Mouse (Mus musculus) stomach, embryonic 16.5 days (tissue): ENCODE measurements around the gene Dab2ip. TPM values are rescaled to one million over a fixed set of nuclear protein-coding genes. Genes with fewer than 3 reads are reported as not detected.

Experiments used
- ATAC-seq: fragments of 200-750 bp; cut with Nextera tagmentation; 2 replicates; pipeline ENCODE4 v1.8.0; 2017; ENCODE audit warnings: moderate number of reproducible peaks, moderate TSS enrichment; ENCODE audit not compliant: insufficient read depth, low FRiP score
- H3K27ac ChIP-seq: fragments of 300-500 bp; sonication (generic); 2 replicates; pipeline ENCODE4 v1.5.1; 2014; ENCODE audit warnings: low read length
- H3K27me3 ChIP-seq: fragments of 300-500 bp; sonication (generic); 2 replicates; pipeline ENCODE4 v1.6.1; 2014; ENCODE audit warnings: low read length, control low read depth, mixed read lengths; ENCODE audit not compliant: control insufficient read depth, insufficient read depth
- H3K36me3 ChIP-seq: fragments of 300-500 bp; sonication (generic); 2 replicates; pipeline ENCODE4 v1.6.1; 2014; ENCODE audit warnings: low read length; ENCODE audit not compliant: control insufficient read depth, insufficient read depth
- H3K4me1 ChIP-seq: fragments of 300-500 bp; sonication (generic); 2 replicates; pipeline ENCODE4 v1.6.1; 2014; ENCODE audit warnings: low read length, control low read depth, mixed read lengths; ENCODE audit not compliant: control insufficient read depth, insufficient read depth
- H3K4me2 ChIP-seq: fragments of 300-500 bp; sonication (generic); 2 replicates; pipeline ENCODE4 v1.6.1; 2014; ENCODE audit warnings: low read depth, low read length, mixed read lengths
- H3K4me3 ChIP-seq: fragments of 300-500 bp; sonication (generic); replicated peaks from 2 replicates; pipeline ENCODE4 v1.5.1; 2014; ENCODE audit warnings: mild to moderate bottlenecking, low read length
- H3K9ac ChIP-seq: fragments of 300-500 bp; sonication (generic); 2 replicates; pipeline ENCODE4 v1.6.1; 2014; ENCODE audit warnings: low read length
- H3K9me3 ChIP-seq: fragments of 300-500 bp; sonication (generic); replicated peaks from 2 replicates; pipeline ENCODE4 v1.6.1; 2016; ENCODE audit warnings: low read length, control low read depth; ENCODE audit not compliant: control insufficient read depth
- WGBS: fragments of 180-500 bp; shearing (Covaris S2); extraction: QIAGEN DNeasy Blood & Tissue Kit; methylation state at CpG from one replicate; pipeline ENCODE4 v1.1.7; 2014; 5-methylcytosine and 5-hydroxymethylcytosine counted together
- polyA plus RNA-seq: library from polyadenylated mRNA; unstranded; fragments of >200 nt; fragmentation: Nextera tagmentation; extraction: Ambion mirVana; gene quantifications from 2 replicates; pipeline ENCODE4 v1.2.1, GENCODE M21; 2015

Dab2ip gene
- polyA plus RNA-seq, 1 experiment from 2014 or later: 31.2 TPM

GRCm38 (mm10) chr2:35720104-35720503 lies 162.0 kb downstream of the Dab2ip start:
- Histone ChIP-seq H3K36me3 (peaks cover 37% of the 10 kb centered on the region), H3K9ac (no peak overlapping the region), H3K27me3 (no peaks in the 10 kb centered on the region), H3K4me1 (no peaks in the 10 kb centered on the region), H3K4me2 (no peak overlapping the region), H3K9me3 (no peaks in the 10 kb centered on the region), H3K27ac (no peak overlapping the region), H3K4me3 (no peak overlapping the region)
- 91% methylated on average over 12 of the region's 12 CpGs for WGBS
- no peak for ATAC-seq

DNA sequence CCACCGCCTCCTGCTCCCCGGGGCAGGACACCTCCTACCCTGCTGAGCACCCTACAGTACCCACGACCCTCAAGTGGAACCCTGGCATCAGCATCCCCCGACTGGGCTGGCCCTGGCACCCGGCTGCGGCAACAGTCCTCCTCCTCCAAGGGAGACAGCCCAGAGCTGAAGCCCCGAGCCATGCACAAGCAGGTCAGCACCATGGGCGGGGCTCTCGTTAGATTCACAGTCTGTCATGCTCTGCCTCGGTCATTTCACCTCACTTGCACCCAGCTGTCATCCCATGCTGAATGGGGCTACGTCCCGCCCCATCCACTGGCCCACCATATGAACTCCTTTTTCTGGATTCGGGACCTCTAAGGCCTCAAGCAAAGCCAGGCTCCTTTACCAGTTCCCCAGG lies 162.5 kb downstream of the Dab2ip start:
- no peaks in the 10 kb centered on the region for H3K9me3 ChIP-seq
- no peak overlapping the region for H3K4me2 ChIP-seq
- H3K4me1 ChIP-seq: no peaks in the 10 kb centered on the region
- 90% methylated on average over 13 of the region's 13 CpGs for WGBS
- H3K4me3 ChIP-seq: no peak overlapping the region
- peaks cover 37% of the 10 kb centered on the region for H3K36me3 ChIP-seq
- H3K27me3 ChIP-seq: no peaks in the 10 kb centered on the region
- H3K9ac ChIP-seq: no peak overlapping the region
- H3K27ac ChIP-seq: no peak overlapping the region
- ATAC-seq: no peak

GRCm38 (mm10) chr2:35720956-35721355 lies 162.9 kb downstream of the Dab2ip start:
- Histone ChIP-seq H3K4me1 (no peaks in the 10 kb centered on the region), H3K9ac (no peak overlapping the region), H3K36me3 (peaks cover 37% of the 10 kb centered on the region), H3K4me2 (no peak overlapping the region), H3K27ac (no peak overlapping the region), H3K9me3 (no peaks in the 10 kb centered on the region), H3K27me3 (no peaks in the 10 kb centered on the region), H3K4me3 (no peak overlapping the region)
- WGBS: 86% methylated on average over 9 of the region's 9 CpGs
- no peak for ATAC-seq

DNA sequence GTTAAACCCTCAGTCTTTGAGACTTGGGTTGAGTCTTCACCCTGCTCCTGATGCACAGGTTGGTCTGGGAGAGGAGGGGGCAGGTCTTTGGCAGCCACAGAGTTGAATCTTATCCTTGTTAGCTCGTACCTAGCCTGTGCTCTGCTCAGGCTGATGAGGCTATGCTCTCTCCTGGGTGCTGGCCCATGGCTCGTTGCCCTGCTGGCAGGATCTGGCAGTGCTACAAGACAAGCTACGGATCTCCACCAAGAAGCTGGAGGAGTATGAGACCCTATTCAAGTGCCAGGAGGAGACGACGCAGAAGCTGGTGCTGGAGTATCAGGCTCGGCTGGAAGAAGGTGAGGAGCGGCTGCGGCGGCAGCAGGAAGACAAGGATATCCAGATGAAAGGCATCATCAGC lies 164.8 kb downstream of the Dab2ip start:
- no peak overlapping the region for H3K4me3 ChIP-seq
- H3K27ac ChIP-seq: no peak overlapping the region
- H3K9ac ChIP-seq: no peak overlapping the region
- H3K9me3 ChIP-seq: no peaks in the 10 kb centered on the region
- H3K27me3 ChIP-seq: no peaks in the 10 kb centered on the region
- peaks cover 31% of the 10 kb centered on the region for H3K36me3 ChIP-seq
- H3K4me1 ChIP-seq: no peaks in the 10 kb centered on the region
- no peak overlapping the region for H3K4me2 ChIP-seq
- no peak for ATAC-seq
- WGBS: 86% methylated on average over 9 of the region's 9 CpGs

DNA sequence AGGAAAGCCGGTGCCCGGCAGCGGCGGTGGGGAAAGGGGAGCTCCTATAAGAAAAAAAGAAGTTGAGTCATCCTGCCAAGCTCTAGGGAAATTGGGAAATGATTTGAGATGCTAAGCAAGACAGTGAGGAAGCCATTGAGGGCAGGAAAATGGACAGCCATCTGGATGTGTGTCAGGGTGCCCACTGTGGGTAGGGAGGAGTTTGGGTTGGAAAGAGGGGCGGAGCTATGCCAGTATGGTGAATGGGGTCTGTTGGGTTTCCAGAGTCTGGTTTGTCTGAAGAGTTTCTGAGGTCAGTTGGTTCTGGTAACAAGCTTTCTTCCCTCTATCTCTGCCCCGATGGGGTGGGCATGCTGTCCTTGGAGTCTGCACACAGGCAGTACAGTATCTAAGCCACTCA lies 165.2 kb downstream of the Dab2ip start:
- Histone ChIP-seq H3K27ac (no peak overlapping the region), H3K9me3 (no peaks in the 10 kb centered on the region), H3K36me3 (peaks cover 31% of the 10 kb centered on the region), H3K9ac (no peak overlapping the region), H3K4me2 (no peak overlapping the region), H3K4me1 (peaks cover 3% of the 10 kb centered on the region; the same call in 1 of the 2 replicates), H3K27me3 (no peaks in the 10 kb centered on the region), H3K4me3 (no peak overlapping the region)
- 97% methylated on average over 6 of the region's 6 CpGs for WGBS
- no peak for ATAC-seq

DNA sequence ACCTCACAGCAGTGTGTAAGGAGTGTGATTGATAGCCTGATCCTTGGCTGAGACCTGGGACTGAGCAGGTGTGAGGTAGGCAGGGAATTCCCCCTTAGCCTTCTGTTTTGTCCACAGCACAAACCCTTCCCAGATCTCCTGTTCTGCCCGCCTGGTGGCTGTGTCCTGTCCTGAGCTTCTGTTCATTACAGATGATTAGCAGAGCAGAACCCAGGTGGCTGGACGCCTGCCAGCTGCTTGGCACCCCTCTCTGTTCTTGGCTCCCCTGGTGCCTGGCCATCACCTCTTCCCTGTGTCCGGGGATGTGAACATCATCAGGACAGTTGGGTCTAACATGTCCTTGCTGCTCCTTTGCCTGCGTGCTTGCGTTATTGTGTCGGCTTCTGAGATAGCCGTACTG lies 165.6 kb downstream of the Dab2ip start:
- H3K4me3 ChIP-seq: no peak overlapping the region

GRCm38 (mm10) chr2:35728633-35729032 lies 170.6 kb downstream of the Dab2ip start:
- 32% methylated on average over 5 of the region's 5 CpGs for WGBS

More for the DNA sequence above, 165.6 kb downstream of the Dab2ip start:
- Histone ChIP-seq H3K27ac (no peak overlapping the region), H3K4me2 (no peak overlapping the region), H3K36me3 (peaks cover 31% of the 10 kb centered on the region), H3K27me3 (no peaks in the 10 kb centered on the region), H3K9ac (no peak overlapping the region), H3K4me1 (peaks cover 7% of the 10 kb centered on the region), H3K9me3 (no peaks in the 10 kb centered on the region)
- WGBS: 88% methylated on average over 7 of the region's 7 CpGs
- ATAC-seq: 0 out of 2 replicates have a peak, but pooled peaks have one; percentile 22

DNA sequence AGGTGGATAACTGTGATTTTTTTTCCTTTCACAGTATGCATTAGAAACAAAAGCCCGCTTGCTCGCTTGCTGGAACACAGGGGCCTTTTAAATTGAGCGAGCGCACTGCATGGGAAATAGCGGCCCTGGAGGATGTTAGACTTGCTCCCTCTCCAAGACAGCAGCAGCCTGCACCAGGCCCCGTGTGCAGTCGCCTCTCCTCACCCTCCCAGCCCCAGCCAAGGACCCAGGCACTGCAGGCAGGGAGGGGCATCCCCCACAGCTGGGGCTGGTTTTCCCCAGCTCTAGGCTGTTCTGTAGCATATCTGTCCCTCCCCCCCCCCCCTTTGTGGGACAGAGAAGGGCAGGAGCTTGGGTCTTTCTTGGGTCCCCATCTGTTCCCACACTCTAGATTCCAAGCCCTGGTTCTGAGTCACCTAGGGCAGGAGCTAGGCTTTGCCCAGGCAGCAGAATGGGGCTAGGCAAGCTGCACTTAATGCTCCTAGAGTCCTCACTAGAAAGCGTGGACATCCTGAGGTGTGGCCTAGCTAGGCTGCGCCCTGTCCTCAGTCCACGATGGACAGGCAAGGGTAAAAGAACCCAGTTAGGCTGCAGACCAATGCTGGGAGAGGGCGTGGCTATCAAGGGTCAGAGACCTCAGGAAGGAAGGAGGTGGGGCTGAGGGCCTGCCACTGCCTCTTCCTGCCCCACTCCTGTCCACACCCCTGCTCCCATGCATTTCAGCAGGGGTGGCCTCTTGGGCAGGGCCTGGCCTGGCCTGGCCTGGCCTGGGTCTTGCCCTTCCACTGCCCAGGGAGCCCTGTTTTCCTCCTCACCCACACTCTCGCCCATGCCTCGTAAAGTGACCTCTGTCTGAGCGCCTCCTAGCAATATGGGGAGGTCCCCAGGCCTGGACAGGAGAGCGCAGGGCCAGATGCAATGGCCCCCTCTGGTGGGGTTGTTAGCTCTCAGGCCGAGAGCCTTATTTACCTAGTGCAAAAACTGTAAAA lies 171.3 kb downstream of the Dab2ip start:
- peaks cover 17% of the 10 kb centered on the region for H3K4me1 ChIP-seq
- H3K9me3 ChIP-seq: no peaks in the 10 kb centered on the region
- no peaks in the 10 kb centered on the region for H3K27me3 ChIP-seq
- H3K9ac ChIP-seq: 0 out of 2 replicates have a peak overlapping the region, but pooled peaks have one; percentile 13
- WGBS: 48% methylated on average over 16 of the region's 16 CpGs
- H3K27ac ChIP-seq: peak overlapping the region; percentile 38
- no peak overlapping the region for H3K4me3 ChIP-seq
- peak; percentile 76 for ATAC-seq
- no peak overlapping the region for H3K4me2 ChIP-seq
- H3K36me3 ChIP-seq: peaks cover 1% of the 10 kb centered on the region; the same call in 1 of the 2 replicates

More at GRCm38 (mm10) chr2:35728633-35729032, 170.6 kb downstream of the Dab2ip start:
- Histone ChIP-seq H3K27ac (peak overlapping the region; percentile 38), H3K36me3 (peaks cover 2% of the 10 kb centered on the region; the same call in 1 of the 2 replicates), H3K27me3 (no peaks in the 10 kb centered on the region), H3K4me1 (peaks cover 17% of the 10 kb centered on the region), H3K4me3 (no peak overlapping the region), H3K9ac (no peak overlapping the region), H3K9me3 (no peaks in the 10 kb centered on the region), H3K4me2 (no peak overlapping the region)
- no peak for ATAC-seq
